Mouse (Mus musculus): ENCODE results near the gene Hddc3.

GRCm38 (mm10) chr7:80310771-80311170, 32.1 kb upstream of the Hddc3 start:
- TF ChIP-seq CTCF (IDR thresholded peaks at IDR 0.05; ENCODE audit: low read depth), result no peak
- TF ChIP-seq EP300 (optimal IDR thresholded peaks at IDR 0.05), result no peak

Measured in stomach, postnatal 0 days (tissue).